Mouse (Mus musculus) intestine, postnatal 0 days (tissue): Measurements from ENCODE around the gene Tbxa2r. TPM values are rescaled to one million over a fixed set of nuclear protein-coding genes. Genes with fewer than 3 reads are reported as not detected.
A peak's percentile ranks its signal among the peaks of the same experiment; 100 is the strongest.

Experiments used
- ATAC-seq: fragments of 200-750 bp; cut with Nextera tagmentation; 2 replicates; pipeline ENCODE4 v1.8.0; 2017; ENCODE audit warnings: mild to moderate bottlenecking, moderate TSS enrichment, moderate library complexity
- H3K27ac ChIP-seq: fragments of 300-500 bp; sonication (generic); 2 replicates; pipeline ENCODE4 v1.5.1; 2014; ENCODE audit warnings: mild to moderate bottlenecking, low read depth, low read length, moderate library complexity
- H3K27me3 ChIP-seq: fragments of 300-500 bp; sonication (generic); replicated peaks from 2 replicates; pipeline ENCODE4 v1.6.1; 2014; ENCODE audit warnings: low read length, mixed read lengths; ENCODE audit not compliant: control insufficient read depth, insufficient read depth
- H3K36me3 ChIP-seq: fragments of 300-500 bp; sonication (generic); 2 replicates; pipeline ENCODE4 v1.6.1; 2014; ENCODE audit warnings: mild to moderate bottlenecking, moderate library complexity; ENCODE audit not compliant: control insufficient read depth, insufficient read depth
- H3K4me1 ChIP-seq: fragments of 300-500 bp; sonication (generic); replicated peaks from 2 replicates; pipeline ENCODE4 v1.6.1; 2014; ENCODE audit warnings: antibody characterized with exemption, low read length, mixed read lengths; ENCODE audit not compliant: control insufficient read depth, insufficient read depth
- H3K4me2 ChIP-seq: fragments of 300-500 bp; sonication (generic); replicated peaks from 2 replicates; pipeline ENCODE4 v1.6.1; 2014; ENCODE audit warnings: low read depth, mild to moderate bottlenecking, moderate library complexity
- H3K4me3 ChIP-seq: fragments of 300-500 bp; sonication (generic); 2 replicates; pipeline ENCODE4 v1.5.1; 2014; ENCODE audit warnings: low read depth, low read length
- H3K9ac ChIP-seq: fragments of 300-500 bp; sonication (generic); 2 replicates; pipeline ENCODE4 v1.6.1; 2014; ENCODE audit warnings: mild to moderate bottlenecking, low read depth, low read length
- H3K9me3 ChIP-seq: fragments of 300-500 bp; sonication (generic); 2 replicates; pipeline ENCODE4 v1.6.1; 2016; ENCODE audit warnings: mixed run types; ENCODE audit not compliant: control insufficient read depth
- CTCF ChIP-seq: sonication (generic); IDR thresholded peaks from 2 replicates; pipeline ENCODE4 v1.5.1; 2016; ENCODE audit warnings: low read depth, mild to moderate bottlenecking, control low read depth, antibody characterized with exemption, moderate library complexity
- WGBS: fragments of 180-500 bp; shearing (Covaris S2); extraction: QIAGEN DNeasy Blood & Tissue Kit; methylation state at CpG from one replicate; pipeline ENCODE4 v1.1.7; 2014; 5-methylcytosine and 5-hydroxymethylcytosine counted together
- polyA plus RNA-seq: library from polyadenylated mRNA; unstranded; fragments of >200 nt; fragmentation: Nextera tagmentation; extraction: Ambion mirVana; gene quantifications from 2 replicates; pipeline ENCODE4 v1.2.1, GENCODE M21; 2015

The Tbxa2r gene
- polyA plus RNA-seq, 1 experiment from 2014 or later, result 9.8 TPM

DNA sequence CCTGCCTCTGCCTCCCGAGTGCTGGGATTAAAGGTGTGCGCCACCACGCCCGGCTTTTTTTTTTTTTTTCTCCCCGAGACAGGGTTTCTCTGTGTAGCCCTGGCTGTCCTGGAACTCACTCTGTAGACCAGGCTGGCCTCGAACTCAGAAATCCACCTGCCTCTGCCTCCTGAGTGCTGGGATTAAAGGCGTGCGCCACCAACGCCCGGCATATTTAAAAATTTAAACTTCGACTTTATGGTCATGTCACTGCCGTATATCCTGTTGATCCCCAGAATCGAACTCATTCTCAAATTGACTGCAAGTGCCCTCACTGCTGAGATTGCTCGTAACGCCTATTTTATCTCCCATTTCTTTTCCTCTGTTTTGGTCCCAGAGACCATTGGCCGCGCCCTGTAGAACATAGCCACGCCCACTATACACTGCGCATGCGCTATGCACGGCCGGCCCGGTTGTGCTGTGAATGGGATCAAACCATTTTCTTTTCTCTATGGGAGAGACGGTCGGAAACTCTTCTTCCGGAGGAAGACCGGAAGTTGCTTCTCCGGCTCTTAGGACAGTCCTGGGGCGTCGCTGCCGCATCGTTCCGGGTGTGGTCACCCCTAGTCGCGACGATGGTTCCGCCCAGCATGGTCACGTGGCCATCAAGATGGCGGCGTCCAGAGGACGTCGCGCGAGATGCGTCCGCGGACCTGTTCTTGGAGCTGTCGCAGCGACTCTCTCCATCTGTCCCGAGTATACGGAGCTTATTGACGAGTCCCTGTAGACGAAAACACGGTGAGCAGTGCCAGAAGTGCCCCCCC, 55.5 kb downstream of the Tbxa2r start, which contains the start of the genes Dohh and Gm48551:
Dohh (plus strand) TSS at position 627 of the 803 bp plus-strand sequence.
Gm48551 (plus strand) TSS at position 665 of the 803 bp plus-strand sequence.
- ATAC-seq, result peak; percentile 90
- H3K27me3 ChIP-seq, result no peaks in the 10 kb centered on the region
- 3% methylated on average over 51 of the region's 54 CpGs for WGBS
- peak; percentile 12; the same call in 1 of the 2 replicates for TF ChIP-seq CTCF
- peaks cover 30% of the 10 kb centered on the region for H3K36me3 ChIP-seq
- H3K9me3 ChIP-seq, result no peaks in the 10 kb centered on the region
- H3K9ac ChIP-seq, result peak within 1 kb of the TSS; percentile 76
- peak within 1 kb of the TSS; percentile 82 for H3K27ac ChIP-seq
- H3K4me2 ChIP-seq, result peak within 1 kb of the TSS; percentile 76
- peak within 1 kb of the TSS; percentile 81 for H3K4me3 ChIP-seq
- H3K4me1 ChIP-seq, result 0 out of 2 replicates have a peak, but pooled peaks cover 3% of the 10 kb centered on the region

DNA sequence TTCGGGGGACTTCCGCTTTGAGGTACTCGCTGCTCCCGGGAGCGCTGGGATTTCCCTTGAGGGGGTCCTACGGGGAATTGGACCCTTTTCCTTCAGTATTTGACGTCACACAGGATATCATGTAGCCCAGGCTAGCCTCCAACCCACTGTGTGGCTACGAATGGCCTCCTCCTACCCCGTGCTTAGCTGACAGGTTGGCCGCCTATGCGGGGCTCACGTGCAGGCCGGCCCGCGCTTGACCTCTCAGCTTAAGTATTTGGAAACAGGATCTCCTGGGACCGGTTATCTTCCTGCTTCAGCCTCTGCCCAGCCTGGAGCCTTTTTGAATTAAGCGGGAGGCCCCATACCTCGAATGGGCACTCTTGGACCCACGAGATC, 56.1 kb downstream of the Tbxa2r start:
- no peaks in the 10 kb centered on the region for H3K27me3 ChIP-seq
- H3K9ac ChIP-seq, result peak overlapping the region; percentile 76
- no peaks in the 10 kb centered on the region for H3K9me3 ChIP-seq
- peak; percentile 1; the same call in 1 of the 2 replicates for TF ChIP-seq CTCF
- peak overlapping the region; percentile 76 for H3K4me2 ChIP-seq
- peaks cover 30% of the 10 kb centered on the region for H3K36me3 ChIP-seq
- H3K4me3 ChIP-seq, result peak overlapping the region; percentile 81
- 0 out of 2 replicates have a peak, but pooled peaks cover 3% of the 10 kb centered on the region for H3K4me1 ChIP-seq
- 0% methylated on average over 19 of the region's 19 CpGs for WGBS
- ATAC-seq, result peak; percentile 12; the same call in 1 of the 2 replicates
- H3K27ac ChIP-seq, result peak overlapping the region; percentile 82

Other genes starting within 250 kb of the Tbxa2r start
- gene Creb3l3, start 229.9 kb upstream of the Tbxa2r start, polyA plus RNA-seq, result 385 and 396 TPM in 2 replicates
- gene Map2k2, start 222.8 kb upstream of the Tbxa2r start, polyA plus RNA-seq, result 258 and 259 TPM in 2 replicates
- gene Zbtb7a, start 193.5 kb upstream of the Tbxa2r start, polyA plus RNA-seq, result 54.1 and 67.6 TPM in 2 replicates
- gene Pias4, start 160.8 kb upstream of the Tbxa2r start, polyA plus RNA-seq, result 32.8 and 36.5 TPM in 2 replicates
- 286 and 316 TPM in 2 replicates for gene Eef2, start 152.1 kb upstream of the Tbxa2r start, polyA plus RNA-seq
- 50.5 and 53.4 TPM in 2 replicates for gene Dapk3, start 145.7 kb upstream of the Tbxa2r start, polyA plus RNA-seq
- 0.12 TPM in 2 replicates for gene 4930442H23Rik, start 144.9 kb upstream of the Tbxa2r start, polyA plus RNA-seq
- gene Nmrk2, start 126.7 kb upstream of the Tbxa2r start, polyA plus RNA-seq, result 0.08 and 0.10 TPM in 2 replicates
- 0.90 and 1.1 TPM in 2 replicates for gene Atcay, start 97.9 kb upstream of the Tbxa2r start, polyA plus RNA-seq
- gene Zfr2, start 95.6 kb upstream of the Tbxa2r start, polyA plus RNA-seq, result 3.2 and 3.4 TPM in 2 replicates
- 0.66 and 1.2 TPM in 2 replicates for gene Matk, start 75.8 kb upstream of the Tbxa2r start, polyA plus RNA-seq
- gene Mrpl54, start 61.8 kb upstream of the Tbxa2r start, polyA plus RNA-seq, result 268 and 287 TPM in 2 replicates
- gene Apba3, start 61.8 kb upstream of the Tbxa2r start, polyA plus RNA-seq, result 75.2 and 75.4 TPM in 2 replicates
- 43.2 and 43.4 TPM in 2 replicates for gene Tjp3, start 37.1 kb upstream of the Tbxa2r start, polyA plus RNA-seq
- gene Pip5k1c, start 35.8 kb upstream of the Tbxa2r start, polyA plus RNA-seq, result 27.2 and 27.6 TPM in 2 replicates
- 14.7 and 15.0 TPM in 2 replicates for gene Cactin, start 7.6 kb upstream of the Tbxa2r start, polyA plus RNA-seq
- gene Gipc3, start 14.5 kb downstream of the Tbxa2r start, polyA plus RNA-seq, result 0.04 and 0.08 TPM in 2 replicates
- 99.8 and 111 TPM in 2 replicates for gene Hmg20b, start 21.7 kb downstream of the Tbxa2r start, polyA plus RNA-seq
- 29.6 and 32.8 TPM in 2 replicates for gene Mfsd12, start 28.8 kb downstream of the Tbxa2r start, polyA plus RNA-seq
- 0.85 and 1.5 TPM in 2 replicates for gene 4930404N11Rik, start 37.1 kb downstream of the Tbxa2r start, polyA plus RNA-seq
- gene Fzr1, start 49.8 kb downstream of the Tbxa2r start, polyA plus RNA-seq, result 40.8 and 45.2 TPM in 2 replicates
- 54.0 and 59.4 TPM in 2 replicates for gene Dohh, start 55.7 kb downstream of the Tbxa2r start, polyA plus RNA-seq
- gene Gm48551, start 55.7 kb downstream of the Tbxa2r start, polyA plus RNA-seq, result 0.76 and 1.1 TPM in 2 replicates
- 0.31 TPM in 1 of 2 replicates, not detected in the other for gene Gm48552, start 60.3 kb downstream of the Tbxa2r start, polyA plus RNA-seq
- gene Smim24, start 64.3 kb downstream of the Tbxa2r start, polyA plus RNA-seq, result 1,233 and 1,333 TPM in 2 replicates
- 29.2 and 35.1 TPM in 2 replicates for gene Nfic, start 126.9 kb downstream of the Tbxa2r start, polyA plus RNA-seq
- 0.76 and 1.0 TPM in 2 replicates for gene Celf5, start 154.0 kb downstream of the Tbxa2r start, polyA plus RNA-seq
- 58.6 and 61.1 TPM in 2 replicates for gene Ncln, start 167.7 kb downstream of the Tbxa2r start, polyA plus RNA-seq
- gene S1pr4, start 171.4 kb downstream of the Tbxa2r start, polyA plus RNA-seq, result 0.50 and 0.74 TPM in 2 replicates
- 0.64 and 0.78 TPM in 2 replicates for gene Gna15, start 195.5 kb downstream of the Tbxa2r start, polyA plus RNA-seq
- 188 and 195 TPM in 2 replicates for gene Gna11, start 216.5 kb downstream of the Tbxa2r start, polyA plus RNA-seq
- gene Aes, start 230.8 kb downstream of the Tbxa2r start, polyA plus RNA-seq, result 528 and 536 TPM in 2 replicates
- 3.0 and 5.2 TPM in 2 replicates for gene Tle2, start 245.8 kb downstream of the Tbxa2r start, polyA plus RNA-seq